Mouse (Mus musculus) limb, embryonic 15.5 days (tissue): ENCODE measurements around the gene Arhgap15. TPM values are rescaled to one million over a fixed set of nuclear protein-coding genes. Genes with fewer than 3 reads are reported as not detected.

Source experiments
- ATAC-seq: fragments of 200-750 bp; cut with Nextera tagmentation; 2 replicates; pipeline ENCODE4 v1.8.0; 2017; ENCODE audit warnings: low read depth, moderate TSS enrichment; ENCODE audit not compliant: insufficient number of reproducible peaks, low FRiP score, low TSS enrichment
- H3K27ac ChIP-seq: fragments of 300-500 bp; sonication (generic); 2 replicates; pipeline ENCODE4 v1.5.1; 2015; ENCODE audit warnings: moderate library complexity, mild to moderate bottlenecking, inconsistent platforms
- H3K27me3 ChIP-seq: fragments of 300-500 bp; sonication (generic); 2 replicates; pipeline ENCODE4 v1.6.1; 2015; ENCODE audit warnings: inconsistent platforms
- H3K36me3 ChIP-seq: fragments of 300-500 bp; sonication (generic); 2 replicates; pipeline ENCODE4 v1.6.1; 2015; ENCODE audit warnings: inconsistent platforms
- H3K4me1 ChIP-seq: fragments of 300-500 bp; sonication (generic); 2 replicates; pipeline ENCODE4 v1.6.1; 2015; ENCODE audit warnings: inconsistent platforms
- H3K4me2 ChIP-seq: fragments of 300-500 bp; sonication (generic); 2 replicates; pipeline ENCODE4 v1.6.1; 2015; ENCODE audit warnings: mild to moderate bottlenecking, inconsistent platforms
- H3K4me3 ChIP-seq: fragments of 300-500 bp; sonication (generic); 2 replicates; pipeline ENCODE4 v1.5.1; 2015; ENCODE audit warnings: mild to moderate bottlenecking, inconsistent platforms
- H3K9ac ChIP-seq: fragments of 300-500 bp; sonication (generic); 2 replicates; pipeline ENCODE4 v1.6.1; 2015; ENCODE audit warnings: inconsistent platforms
- H3K9me3 ChIP-seq: fragments of 300-500 bp; sonication (generic); 2 replicates; pipeline ENCODE4 v1.6.1; 2016; ENCODE audit warnings: inconsistent platforms
- WGBS: fragments of 180-500 bp; shearing (Covaris S2); methylation state at CpG from one replicate; pipeline ENCODE4 v1.1.7; 2015; 5-methylcytosine and 5-hydroxymethylcytosine counted together
- polyA plus RNA-seq: library from polyadenylated mRNA; unstranded; fragments of >200 nt; fragmentation: Nextera tagmentation; extraction: Ambion mirVana; gene quantifications from 2 replicates; pipeline ENCODE4 v1.2.1, GENCODE M21; 2015

The Arhgap15 gene
- polyA plus RNA-seq, 1 experiment from 2014 or later: 2.7 TPM

GRCm38 (mm10) chr2:44165789-44166188 lies 417.2 kb downstream of the Arhgap15 start:
- no peaks in the 10 kb centered on the region for H3K4me1 ChIP-seq
- H3K36me3 ChIP-seq: no peaks in the 10 kb centered on the region
- no peak overlapping the region for H3K27ac ChIP-seq
- H3K9ac ChIP-seq: no peak overlapping the region
- H3K4me2 ChIP-seq: no peak overlapping the region
- H3K9me3 ChIP-seq: no peaks in the 10 kb centered on the region
- H3K4me3 ChIP-seq: no peak overlapping the region
- 33% methylated on average over 3 of the region's 3 CpGs for WGBS
- no peaks in the 10 kb centered on the region for H3K27me3 ChIP-seq
- ATAC-seq: no peak

DNA sequence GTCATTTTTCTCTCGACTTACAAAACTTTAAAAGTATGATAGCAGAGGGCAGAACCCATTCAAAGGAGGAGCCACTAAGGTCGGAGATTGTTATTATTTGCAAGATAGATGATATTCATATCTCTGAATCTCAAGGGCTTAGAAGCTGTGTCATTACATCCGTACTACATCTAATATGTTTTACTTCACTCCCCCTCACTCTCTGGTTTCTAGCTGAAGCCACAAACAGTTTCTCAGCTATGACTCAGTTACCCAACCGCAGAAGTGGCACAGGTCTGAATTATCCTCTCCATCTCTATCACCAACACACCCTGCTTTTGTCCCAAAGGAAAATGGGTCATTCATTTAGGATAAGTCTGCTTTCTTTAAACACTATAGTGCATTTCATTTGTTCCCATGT lies 418.1 kb downstream of the Arhgap15 start:
- H3K4me1 ChIP-seq: no peaks in the 10 kb centered on the region
- H3K4me2 ChIP-seq: no peak overlapping the region
- no peaks in the 10 kb centered on the region for H3K9me3 ChIP-seq
- H3K27me3 ChIP-seq: no peaks in the 10 kb centered on the region
- WGBS: 81% methylated on average over 4 of the region's 4 CpGs
- no peaks in the 10 kb centered on the region for H3K36me3 ChIP-seq
- no peak overlapping the region for H3K4me3 ChIP-seq
- H3K9ac ChIP-seq: no peak overlapping the region
- no peak overlapping the region for H3K27ac ChIP-seq
- ATAC-seq: no peak

- Histone ChIP-seq H3K9ac (no peak overlapping the region), H3K4me3 (no peak overlapping the region), H3K27me3 (no peaks in the 10 kb centered on the region), H3K4me2 (no peak overlapping the region), H3K4me1 (no peaks in the 10 kb centered on the region), H3K36me3 (no peaks in the 10 kb centered on the region), H3K27ac (no peak overlapping the region), H3K9me3 (no peaks in the 10 kb centered on the region)
- 75% methylated on average over 10 of the region's 10 CpGs for whole genome bisulfite sequencing
- ATAC-seq: no peak
Observed at GRCm38 (mm10) chr2:44184476-44184875, 435.9 kb downstream of the Arhgap15 start.

GRCm38 (mm10) chr2:44190749-44191148 lies 442.1 kb downstream of the Arhgap15 start:
- H3K36me3 ChIP-seq: no peaks in the 10 kb centered on the region
- H3K4me3 ChIP-seq: no peak overlapping the region
- no peaks in the 10 kb centered on the region for H3K27me3 ChIP-seq
- 81% methylated on average over 9 of the region's 9 CpGs for whole genome bisulfite sequencing
- H3K4me2 ChIP-seq: no peak overlapping the region
- no peak for ATAC-seq
- H3K9ac ChIP-seq: no peak overlapping the region
- H3K4me1 ChIP-seq: no peaks in the 10 kb centered on the region
- H3K9me3 ChIP-seq: no peaks in the 10 kb centered on the region
- no peak overlapping the region for H3K27ac ChIP-seq

GRCm38 (mm10) chr2:44192058-44192457 lies 443.4 kb downstream of the Arhgap15 start:
- H3K9ac ChIP-seq: no peak overlapping the region
- H3K4me3 ChIP-seq: no peak overlapping the region
- H3K36me3 ChIP-seq: no peaks in the 10 kb centered on the region
- no peaks in the 10 kb centered on the region for H3K9me3 ChIP-seq
- 81% methylated on average over 3 of the region's 3 CpGs for WGBS
- ATAC-seq: no peak
- no peaks in the 10 kb centered on the region for H3K4me1 ChIP-seq
- no peak overlapping the region for H3K27ac ChIP-seq
- no peak overlapping the region for H3K4me2 ChIP-seq
- no peaks in the 10 kb centered on the region for H3K27me3 ChIP-seq

GRCm38 (mm10) chr2:44215506-44215905 lies 466.9 kb downstream of the Arhgap15 start:
- Histone ChIP-seq H3K27ac (no peak overlapping the region), H3K4me3 (no peak overlapping the region), H3K4me2 (no peak overlapping the region), H3K4me1 (no peaks in the 10 kb centered on the region; the same call in 1 of the 2 replicates), H3K9me3 (no peaks in the 10 kb centered on the region), H3K9ac (no peak overlapping the region), H3K27me3 (no peaks in the 10 kb centered on the region), H3K36me3 (no peaks in the 10 kb centered on the region)
- no peak for ATAC-seq
- 84% methylated on average over 7 of the region's 7 CpGs for WGBS

DNA sequence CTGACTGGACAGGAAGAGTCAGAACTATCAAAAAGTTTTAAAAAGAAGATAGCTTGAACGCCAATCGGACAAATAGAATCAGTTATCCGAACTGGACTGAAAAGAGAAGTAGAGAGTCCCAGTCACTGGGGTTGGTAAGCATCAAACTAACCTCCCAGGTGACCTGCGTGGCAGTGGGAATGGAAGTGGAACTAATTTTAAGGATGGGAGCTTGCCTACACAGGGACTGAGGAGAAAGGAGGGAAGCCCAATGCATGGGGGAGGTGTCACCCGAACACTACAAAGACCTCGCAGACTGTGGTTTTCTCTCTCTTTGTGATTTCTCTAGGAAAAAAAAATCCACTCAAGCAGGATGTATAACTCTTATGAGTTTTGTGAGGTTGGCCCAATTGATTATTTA lies 469.2 kb downstream of the Arhgap15 start:
- no peak overlapping the region for H3K4me3 ChIP-seq
- 79% methylated on average over 6 of the region's 6 CpGs for WGBS
- no peaks in the 10 kb centered on the region for H3K36me3 ChIP-seq
- ATAC-seq: no peak
- no peak overlapping the region for H3K27ac ChIP-seq
- H3K4me1 ChIP-seq: no peaks in the 10 kb centered on the region; the same call in 1 of the 2 replicates
- H3K27me3 ChIP-seq: no peaks in the 10 kb centered on the region
- no peak overlapping the region for H3K4me2 ChIP-seq
- H3K9ac ChIP-seq: no peak overlapping the region
- H3K9me3 ChIP-seq: no peaks in the 10 kb centered on the region

- Histone ChIP-seq H3K4me2 (no peak overlapping the region), H3K27me3 (no peaks in the 10 kb centered on the region), H3K9me3 (no peaks in the 10 kb centered on the region), H3K36me3 (no peaks in the 10 kb centered on the region), H3K4me1 (no peaks in the 10 kb centered on the region; the same call in 1 of the 2 replicates), H3K27ac (no peak overlapping the region), H3K9ac (no peak overlapping the region), H3K4me3 (no peak overlapping the region)
- ATAC-seq: no peak
- WGBS: 26% methylated on average over 8 of the region's 8 CpGs
Observed at GRCm38 (mm10) chr2:44218317-44218716, 469.7 kb downstream of the Arhgap15 start.

- 70% methylated on average over 2 of the region's 2 CpGs for WGBS
- Histone ChIP-seq H3K4me1 (no peaks in the 10 kb centered on the region; the same call in 1 of the 2 replicates), H3K9ac (no peak overlapping the region), H3K9me3 (no peaks in the 10 kb centered on the region), H3K4me2 (no peak overlapping the region), H3K36me3 (no peaks in the 10 kb centered on the region), H3K27me3 (no peaks in the 10 kb centered on the region), H3K27ac (no peak overlapping the region), H3K4me3 (no peak overlapping the region)
- ATAC-seq: no peak
Observed at GRCm38 (mm10) chr2:44221686-44222085, 473.1 kb downstream of the Arhgap15 start.

- ATAC-seq: no peak
- no peaks in the 10 kb centered on the region for H3K9me3 ChIP-seq
- H3K4me3 ChIP-seq: no peak overlapping the region
- H3K4me1 ChIP-seq: no peaks in the 10 kb centered on the region; the same call in 1 of the 2 replicates
- H3K27me3 ChIP-seq: no peaks in the 10 kb centered on the region
- no peaks in the 10 kb centered on the region for H3K36me3 ChIP-seq
- no peak overlapping the region for H3K9ac ChIP-seq
- no peak overlapping the region for H3K4me2 ChIP-seq
- no peak overlapping the region for H3K27ac ChIP-seq
- 14% methylated on average over 6 of the region's 6 CpGs for WGBS
Observed at GRCm38 (mm10) chr2:44222176-44222753, 473.6 kb downstream of the Arhgap15 start.

GRCm38 (mm10) chr2:44234856-44235255 lies 486.2 kb downstream of the Arhgap15 start:
- Histone ChIP-seq H3K4me2 (no peak overlapping the region), H3K9me3 (no peaks in the 10 kb centered on the region), H3K27me3 (no peaks in the 10 kb centered on the region), H3K27ac (no peak overlapping the region), H3K4me3 (no peak overlapping the region), H3K36me3 (no peaks in the 10 kb centered on the region), H3K9ac (no peak overlapping the region), H3K4me1 (no peaks in the 10 kb centered on the region)
- WGBS: 77% methylated on average over 1 of the region's 1 CpGs
- ATAC-seq: no peak

GRCm38 (mm10) chr2:44241657-44242454 lies 493.2 kb downstream of the Arhgap15 start:
- Histone ChIP-seq H3K9ac (no peak overlapping the region), H3K27me3 (no peaks in the 10 kb centered on the region), H3K36me3 (no peaks in the 10 kb centered on the region), H3K27ac (no peak overlapping the region), H3K9me3 (no peaks in the 10 kb centered on the region), H3K4me3 (no peak overlapping the region), H3K4me2 (no peak overlapping the region), H3K4me1 (no peaks in the 10 kb centered on the region)
- ATAC-seq: no peak
- WGBS: 78% methylated on average over 7 of the region's 7 CpGs
